Mouse (Mus musculus): Measurements from ENCODE around the gene Dlgap1. TPM values are rescaled to one million over a fixed set of nuclear protein-coding genes. Genes with fewer than 3 reads are reported as not detected.

Dlgap1 gene
- polyA plus RNA-seq, 1 experiment from 2014 or later: 34.5 TPM

DNA sequence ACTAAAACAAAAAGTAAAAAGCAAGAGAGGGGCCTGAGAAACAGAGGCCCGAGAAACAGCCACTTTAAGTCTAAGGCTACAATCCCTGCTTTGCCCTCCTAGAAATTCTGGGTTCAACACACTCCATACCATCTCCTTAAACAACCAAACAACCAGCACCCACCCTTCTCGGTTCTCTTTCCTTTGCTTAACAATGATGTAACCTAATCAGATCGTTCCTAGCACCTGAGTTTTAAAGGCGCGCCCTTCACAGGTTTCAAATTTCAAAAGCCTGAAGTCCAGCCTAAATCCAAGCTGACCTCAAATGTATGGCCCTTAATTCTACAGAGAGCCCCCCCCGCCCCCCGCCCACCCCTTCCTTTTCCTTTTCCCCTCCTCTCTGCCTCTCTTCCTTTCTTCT is 810.9 kb downstream of the Dlgap1 start:
- 30% methylated on average over 7 of the region's 7 CpGs for WGBS
- Histone ChIP-seq H3K36me3 (ENCODE audit: control insufficient read depth, insufficient read depth, low read length) (no peaks in the 10 kb centered on the region), H3K4me3 (ENCODE audit: low read depth, low read length) (no peak overlapping the region), H3K27me3 (ENCODE audit: control insufficient read depth, insufficient read depth, low read depth, low read length) (no peaks in the 10 kb centered on the region), H3K27ac (ENCODE audit: low read length) (no peak overlapping the region), H3K4me2 (ENCODE audit: low read length) (no peak overlapping the region), H3K9ac (ENCODE audit: low read depth, low read length) (no peak overlapping the region), H3K4me1 (ENCODE audit: control insufficient read depth, insufficient read depth, low read length) (no peaks in the 10 kb centered on the region), H3K9me3 (replicated peaks; ENCODE audit: control insufficient read depth, low read length, poor library complexity, severe bottlenecking) (no peaks in the 10 kb centered on the region)
- no peak for ATAC-seq

GRCm38 (mm10) chr17:70780726-70781689 is 812.1 kb downstream of the Dlgap1 start:
- H3K36me3 ChIP-seq (ENCODE audit: control insufficient read depth, insufficient read depth, low read length): no peaks in the 10 kb centered on the region
- no peak overlapping the region for H3K9ac ChIP-seq (ENCODE audit: low read depth, low read length)
- H3K4me2 ChIP-seq (ENCODE audit: low read length): no peak overlapping the region
- H3K4me1 ChIP-seq (ENCODE audit: control insufficient read depth, insufficient read depth, low read length): no peaks in the 10 kb centered on the region
- H3K9me3 ChIP-seq (replicated peaks; ENCODE audit: control insufficient read depth, low read length, poor library complexity, severe bottlenecking): no peaks in the 10 kb centered on the region
- peak; percentile 72 for ATAC-seq
- 19% methylated on average over 18 of the region's 18 CpGs for WGBS
- no peaks in the 10 kb centered on the region for H3K27me3 ChIP-seq (ENCODE audit: control insufficient read depth, insufficient read depth, low read depth, low read length)
- no peak overlapping the region for H3K27ac ChIP-seq (ENCODE audit: low read length)
- no peak overlapping the region for H3K4me3 ChIP-seq (ENCODE audit: low read depth, low read length)

DNA sequence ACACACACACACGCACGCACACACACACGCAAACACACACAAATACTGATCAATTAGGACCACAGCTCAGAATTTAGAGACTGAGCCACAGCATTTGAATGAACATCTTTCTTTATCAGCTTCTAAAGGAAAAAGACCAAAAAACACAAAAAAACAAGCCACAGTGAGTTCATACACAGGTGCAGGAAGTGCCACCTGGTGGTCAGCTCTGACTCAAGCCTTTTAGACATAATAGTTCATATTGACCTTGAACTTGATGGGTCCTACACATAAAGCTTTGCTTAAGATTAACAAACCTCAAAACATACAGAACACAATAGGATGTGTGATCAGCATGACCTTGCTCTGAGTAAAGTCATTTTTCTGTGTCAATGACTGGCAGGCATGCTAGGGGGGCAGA is 814.4 kb downstream of the Dlgap1 start:
- no peak overlapping the region for H3K4me2 ChIP-seq (ENCODE audit: low read length)
- no peaks in the 10 kb centered on the region for H3K9me3 ChIP-seq (replicated peaks; ENCODE audit: control insufficient read depth, low read length, poor library complexity, severe bottlenecking)
- WGBS: 93% methylated on average over 3 of the region's 3 CpGs
- ATAC-seq: no peak
- H3K27me3 ChIP-seq (ENCODE audit: control insufficient read depth, insufficient read depth, low read depth, low read length): no peaks in the 10 kb centered on the region
- H3K4me3 ChIP-seq (ENCODE audit: low read depth, low read length): no peak overlapping the region
- H3K9ac ChIP-seq (ENCODE audit: low read depth, low read length): no peak overlapping the region
- H3K27ac ChIP-seq (ENCODE audit: low read length): no peak overlapping the region
- peaks cover 3% of the 10 kb centered on the region; the same call in 1 of the 2 replicates for H3K36me3 ChIP-seq (ENCODE audit: control insufficient read depth, insufficient read depth, low read length)
- H3K4me1 ChIP-seq (ENCODE audit: control insufficient read depth, insufficient read depth, low read length): no peaks in the 10 kb centered on the region

- H3K27ac ChIP-seq (ENCODE audit: low read length): no peak overlapping the region
- no peaks in the 10 kb centered on the region for H3K27me3 ChIP-seq (ENCODE audit: control insufficient read depth, insufficient read depth, low read depth, low read length)
- H3K9ac ChIP-seq (ENCODE audit: low read depth, low read length): no peak overlapping the region
- no peak for ATAC-seq
- H3K4me1 ChIP-seq (ENCODE audit: control insufficient read depth, insufficient read depth, low read length): no peaks in the 10 kb centered on the region
- peaks cover 3% of the 10 kb centered on the region; the same call in 1 of the 2 replicates for H3K36me3 ChIP-seq (ENCODE audit: control insufficient read depth, insufficient read depth, low read length)
- H3K4me2 ChIP-seq (ENCODE audit: low read length): no peak overlapping the region
- WGBS: 86% methylated on average over 2 of the region's 2 CpGs
- H3K4me3 ChIP-seq (ENCODE audit: low read depth, low read length): no peak overlapping the region
- no peaks in the 10 kb centered on the region for H3K9me3 ChIP-seq (replicated peaks; ENCODE audit: control insufficient read depth, low read length, poor library complexity, severe bottlenecking)
Measured at GRCm38 (mm10) chr17:70787366-70787765, 818.5 kb downstream of the Dlgap1 start.

DNA sequence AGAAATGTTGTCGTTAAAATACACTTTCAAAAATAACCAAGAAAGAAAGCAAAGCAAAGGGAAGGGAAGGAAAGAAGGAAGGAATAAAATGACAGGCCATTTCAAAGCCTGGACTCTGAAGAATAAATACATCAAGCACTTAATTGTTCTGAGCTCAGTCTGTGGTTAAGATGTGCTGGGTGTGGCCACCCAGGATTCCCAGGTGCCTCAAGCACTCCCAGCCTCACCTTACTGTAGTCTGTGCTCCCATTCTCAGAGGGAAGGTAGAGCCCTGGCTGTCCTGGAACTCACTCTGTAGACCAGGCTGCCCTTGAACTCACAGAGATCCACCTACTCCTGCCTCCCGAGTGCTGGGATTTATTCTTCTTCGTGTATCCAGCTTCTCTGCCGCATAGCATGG is 821.9 kb downstream of the Dlgap1 start:
- H3K4me3 ChIP-seq (ENCODE audit: low read depth, low read length): no peak overlapping the region
- no peaks in the 10 kb centered on the region for H3K27me3 ChIP-seq (ENCODE audit: control insufficient read depth, insufficient read depth, low read depth, low read length)
- no peak overlapping the region for H3K4me2 ChIP-seq (ENCODE audit: low read length)
- H3K36me3 ChIP-seq (ENCODE audit: control insufficient read depth, insufficient read depth, low read length): peaks cover 3% of the 10 kb centered on the region; the same call in 1 of the 2 replicates
- 91% methylated on average over 4 of the region's 4 CpGs for WGBS
- no peaks in the 10 kb centered on the region for H3K9me3 ChIP-seq (replicated peaks; ENCODE audit: control insufficient read depth, low read length, poor library complexity, severe bottlenecking)
- no peak for ATAC-seq
- peaks cover 5% of the 10 kb centered on the region; the same call in 1 of the 2 replicates for H3K4me1 ChIP-seq (ENCODE audit: control insufficient read depth, insufficient read depth, low read length)
- H3K9ac ChIP-seq (ENCODE audit: low read depth, low read length): no peak overlapping the region
- H3K27ac ChIP-seq (ENCODE audit: low read length): no peak overlapping the region

DNA sequence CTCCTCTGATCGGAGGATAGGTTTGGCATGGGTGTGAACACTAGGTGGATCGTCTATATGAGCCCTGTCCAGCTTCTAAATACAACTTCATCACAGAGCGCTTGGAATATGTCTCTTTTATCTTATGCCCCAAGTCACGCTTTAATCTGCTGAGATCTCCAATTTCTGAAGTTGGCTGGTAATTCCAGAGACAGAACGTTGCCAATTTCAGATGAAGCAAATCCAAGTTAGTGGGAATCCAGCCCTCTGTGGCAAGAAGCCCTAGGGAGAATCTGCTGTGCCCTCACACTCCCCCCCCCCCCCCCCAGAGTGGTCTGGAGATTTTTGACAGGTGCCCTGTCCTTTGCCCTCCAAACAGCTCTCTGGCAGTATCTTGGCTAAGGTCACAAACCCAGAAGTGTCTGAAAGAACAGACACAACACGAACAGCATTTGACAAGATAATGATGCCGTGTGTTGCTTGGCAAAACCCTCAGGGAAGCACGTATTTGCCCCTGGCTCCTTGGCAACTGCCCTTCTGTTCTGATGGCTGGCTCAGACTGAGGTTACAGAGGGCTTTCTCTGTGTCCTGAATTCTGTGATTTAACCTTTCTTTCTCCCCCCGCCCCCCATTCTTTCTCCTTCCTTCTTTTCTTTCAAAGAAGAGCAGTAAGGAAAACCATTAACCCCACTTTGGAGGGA is 822.9 kb downstream of the Dlgap1 start:
- no peak overlapping the region for H3K9ac ChIP-seq (ENCODE audit: low read depth, low read length)
- H3K27ac ChIP-seq (ENCODE audit: low read length): no peak overlapping the region
- peaks cover 5% of the 10 kb centered on the region; the same call in 1 of the 2 replicates for H3K4me1 ChIP-seq (ENCODE audit: control insufficient read depth, insufficient read depth, low read length)
- 68% methylated on average over 9 of the region's 9 CpGs for WGBS
- no peak overlapping the region for H3K4me3 ChIP-seq (ENCODE audit: low read depth, low read length)
- peaks cover 2% of the 10 kb centered on the region; the same call in 1 of the 2 replicates for H3K36me3 ChIP-seq (ENCODE audit: control insufficient read depth, insufficient read depth, low read length)
- no peak for ATAC-seq
- H3K27me3 ChIP-seq (ENCODE audit: control insufficient read depth, insufficient read depth, low read depth, low read length): no peaks in the 10 kb centered on the region
- no peak overlapping the region for H3K4me2 ChIP-seq (ENCODE audit: low read length)
- no peaks in the 10 kb centered on the region for H3K9me3 ChIP-seq (replicated peaks; ENCODE audit: control insufficient read depth, low read length, poor library complexity, severe bottlenecking)

DNA sequence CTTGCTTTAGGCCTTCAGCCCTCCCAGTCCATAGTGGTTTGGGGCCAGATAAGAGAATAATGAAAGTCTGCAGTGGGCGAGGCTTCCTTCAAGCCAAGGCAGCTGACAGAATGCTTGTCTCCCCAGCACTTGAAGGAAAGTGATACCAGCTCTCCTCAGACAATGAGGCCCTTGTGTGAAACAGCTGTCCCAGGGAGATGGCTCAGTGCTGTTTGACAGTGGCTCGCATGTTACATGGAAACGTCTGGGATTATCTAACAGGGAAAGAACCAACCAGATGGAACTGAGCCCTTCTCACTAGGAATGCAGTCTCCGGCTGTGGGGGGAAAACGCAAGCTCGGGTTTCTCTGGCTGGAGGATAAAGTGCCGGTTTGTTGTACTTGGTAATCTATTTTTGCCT is 825.4 kb downstream of the Dlgap1 start:
- 5% methylated on average over 7 of the region's 7 CpGs for WGBS
- ATAC-seq: peak; percentile 64; the same call in 1 of the 2 replicates
- peaks cover 5% of the 10 kb centered on the region; the same call in 1 of the 2 replicates for H3K4me1 ChIP-seq (ENCODE audit: control insufficient read depth, insufficient read depth, low read length)
- H3K36me3 ChIP-seq (ENCODE audit: control insufficient read depth, insufficient read depth, low read length): no peaks in the 10 kb centered on the region
- H3K27me3 ChIP-seq (ENCODE audit: control insufficient read depth, insufficient read depth, low read depth, low read length): no peaks in the 10 kb centered on the region
- H3K9ac ChIP-seq (ENCODE audit: low read depth, low read length): no peak overlapping the region
- H3K9me3 ChIP-seq (replicated peaks; ENCODE audit: control insufficient read depth, low read length, poor library complexity, severe bottlenecking): no peaks in the 10 kb centered on the region
- H3K4me2 ChIP-seq (ENCODE audit: low read length): no peak overlapping the region
- no peak overlapping the region for H3K4me3 ChIP-seq (ENCODE audit: low read depth, low read length)
- no peak overlapping the region for H3K27ac ChIP-seq (ENCODE audit: low read length)

DNA sequence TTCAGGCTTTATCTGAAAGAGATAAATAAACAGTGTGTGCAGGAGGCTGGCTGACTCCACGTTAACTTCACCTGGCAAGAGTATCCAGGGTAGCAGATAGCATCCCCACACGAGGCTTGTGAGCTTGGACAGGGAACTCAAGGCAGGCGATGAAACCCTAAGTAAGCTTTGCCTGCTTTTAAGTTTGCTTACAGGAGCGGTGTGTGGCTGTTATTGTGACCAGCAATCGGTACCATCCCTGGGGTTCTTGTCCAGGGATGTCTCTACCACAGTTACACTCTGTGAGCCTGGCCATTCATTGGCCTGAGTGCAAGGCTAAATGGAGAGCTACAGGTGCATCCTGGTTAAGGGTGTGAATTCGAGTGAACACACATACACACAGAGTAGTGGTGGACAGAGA is 825.8 kb downstream of the Dlgap1 start:
- H3K4me1 ChIP-seq (ENCODE audit: control insufficient read depth, insufficient read depth, low read length): peaks cover 5% of the 10 kb centered on the region; the same call in 1 of the 2 replicates
- ATAC-seq: no peak
- no peak overlapping the region for H3K4me2 ChIP-seq (ENCODE audit: low read length)
- no peaks in the 10 kb centered on the region for H3K27me3 ChIP-seq (ENCODE audit: control insufficient read depth, insufficient read depth, low read depth, low read length)
- no peak overlapping the region for H3K27ac ChIP-seq (ENCODE audit: low read length)
- H3K9me3 ChIP-seq (replicated peaks; ENCODE audit: control insufficient read depth, low read length, poor library complexity, severe bottlenecking): no peaks in the 10 kb centered on the region
- H3K36me3 ChIP-seq (ENCODE audit: control insufficient read depth, insufficient read depth, low read length): no peaks in the 10 kb centered on the region
- 55% methylated on average over 6 of the region's 6 CpGs for WGBS
- no peak overlapping the region for H3K4me3 ChIP-seq (ENCODE audit: low read depth, low read length)
- H3K9ac ChIP-seq (ENCODE audit: low read depth, low read length): no peak overlapping the region

DNA sequence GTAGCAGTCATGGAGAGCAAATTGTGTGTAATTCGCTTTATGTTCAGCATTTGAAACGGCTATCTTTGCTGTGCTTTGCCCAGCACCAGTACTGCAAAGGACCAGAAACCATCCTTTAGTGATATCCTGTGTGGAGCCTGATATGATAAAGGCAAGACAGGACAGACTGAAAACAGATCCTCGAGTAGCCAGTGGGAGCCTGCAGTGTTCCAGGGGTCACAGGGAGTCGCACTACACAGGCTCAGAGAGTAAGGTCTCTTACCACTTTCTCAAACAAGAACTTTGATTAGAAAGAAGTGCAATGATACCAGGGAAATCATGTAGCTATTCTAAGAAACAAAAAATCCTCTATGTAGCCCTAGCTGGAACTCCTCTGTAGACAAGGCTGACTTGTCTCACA is 826.3 kb downstream of the Dlgap1 start:
- H3K4me3 ChIP-seq (ENCODE audit: low read depth, low read length): no peak overlapping the region
- no peak overlapping the region for H3K4me2 ChIP-seq (ENCODE audit: low read length)
- H3K36me3 ChIP-seq (ENCODE audit: control insufficient read depth, insufficient read depth, low read length): no peaks in the 10 kb centered on the region
- ATAC-seq: no peak
- no peak overlapping the region for H3K9ac ChIP-seq (ENCODE audit: low read depth, low read length)
- H3K4me1 ChIP-seq (ENCODE audit: control insufficient read depth, insufficient read depth, low read length): peaks cover 5% of the 10 kb centered on the region; the same call in 1 of the 2 replicates
- no peaks in the 10 kb centered on the region for H3K9me3 ChIP-seq (replicated peaks; ENCODE audit: control insufficient read depth, low read length, poor library complexity, severe bottlenecking)
- H3K27me3 ChIP-seq (ENCODE audit: control insufficient read depth, insufficient read depth, low read depth, low read length): no peaks in the 10 kb centered on the region
- WGBS: 76% methylated on average over 4 of the region's 4 CpGs
- H3K27ac ChIP-seq (ENCODE audit: low read length): no peak overlapping the region
